Mouse (Mus musculus) thymus, postnatal 4 days (tissue): ENCODE results near the gene Kank1.

ENCODE experiments used
- DNase-seq: peaks from one replicate; pipeline ENCODE4 v3.0.0; 2021

The Kank1 gene

DNA sequence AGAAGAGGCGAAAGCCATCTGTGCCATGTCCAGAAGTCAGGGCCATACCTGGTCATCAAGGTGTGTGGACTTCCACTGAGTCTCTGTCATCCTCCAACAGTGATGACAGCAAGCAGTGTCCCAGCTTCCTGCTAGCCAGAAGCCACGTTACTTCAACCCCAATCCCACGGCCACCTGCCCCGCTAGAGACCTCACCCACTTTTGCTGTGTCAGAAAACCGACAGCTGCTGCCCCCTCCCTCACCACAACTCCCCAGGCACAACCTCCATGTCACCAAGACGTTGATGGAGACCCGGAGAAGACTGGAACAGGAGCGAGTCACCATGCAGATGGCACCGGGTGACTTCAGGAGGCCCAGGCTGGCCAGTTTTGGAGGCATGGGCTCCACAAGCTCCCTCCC, 172.5 kb downstream of the Kank1 start:
- no peak for DNase-seq

DNA sequence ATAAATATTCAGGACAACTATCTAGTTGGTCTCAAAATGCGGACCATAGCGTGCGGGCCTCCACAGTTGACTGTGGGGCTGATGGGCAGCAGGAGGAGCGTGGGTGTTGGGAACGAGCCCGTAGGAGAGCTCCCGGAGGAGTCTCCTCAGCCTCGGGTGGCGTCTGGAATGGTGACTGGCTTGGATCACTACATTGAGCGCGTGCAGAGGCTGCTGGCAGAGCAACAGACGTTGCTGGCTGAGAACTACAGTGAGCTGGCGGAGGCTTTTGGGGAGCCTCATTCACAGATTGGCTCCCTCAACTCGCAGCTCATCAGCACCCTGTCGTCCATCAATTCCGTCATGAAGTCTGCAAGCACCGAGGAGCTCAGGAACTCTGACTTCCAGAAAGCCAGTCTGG, 174.6 kb downstream of the Kank1 start:
- DNase-seq = no peak

- DNase-seq = no peak
Measured at GRCm38 (mm10) chr19:25415448-25415847, 178.7 kb downstream of the Kank1 start.

- DNase-seq = no peak
Measured at GRCm38 (mm10) chr19:25417671-25418070, 180.9 kb downstream of the Kank1 start.

DNA sequence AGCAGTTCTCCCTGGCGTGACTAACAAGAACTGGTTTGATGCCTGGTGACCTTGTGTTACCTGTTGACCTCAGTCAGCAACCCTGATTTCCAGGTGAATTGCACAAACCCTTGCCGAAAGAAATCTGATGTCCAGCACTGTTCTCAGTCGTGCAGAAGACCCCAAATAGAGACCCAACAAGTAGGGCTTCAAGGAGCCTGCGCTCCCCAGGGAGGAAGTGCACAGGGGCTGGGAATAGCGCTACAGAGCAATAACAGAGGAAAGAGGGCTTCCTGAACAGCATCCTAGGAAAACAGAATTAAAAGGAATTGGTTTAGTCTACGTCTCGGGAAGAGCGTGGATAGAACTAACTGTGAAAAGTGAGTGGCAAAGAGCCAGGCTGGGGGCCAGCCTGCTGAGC, 183.2 kb downstream of the Kank1 start:
- DNase-seq = no peak

- no peak for DNase-seq
Measured at GRCm38 (mm10) chr19:25422096-25422495, 185.3 kb downstream of the Kank1 start.

DNA sequence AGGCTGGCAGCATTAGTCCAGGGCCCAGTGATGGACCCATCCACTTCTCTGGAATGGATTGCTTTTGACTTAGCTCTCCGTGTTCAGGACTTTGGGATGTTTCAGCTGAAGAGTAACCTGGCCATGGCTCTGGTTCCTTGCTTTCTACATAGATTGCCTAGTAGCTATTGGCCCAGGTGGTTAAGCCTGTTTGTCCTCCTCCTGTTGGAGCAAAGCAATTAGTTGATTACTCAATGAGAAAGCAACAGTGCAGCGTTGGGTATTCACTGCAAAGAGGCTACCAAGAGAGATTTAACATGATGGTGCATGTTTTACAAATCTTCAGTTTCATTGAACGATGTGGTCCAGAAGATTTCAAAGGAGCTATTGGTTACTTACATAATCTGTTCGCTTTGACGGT, 186.6 kb downstream of the Kank1 start:
- no peak for DNase-seq

DNA sequence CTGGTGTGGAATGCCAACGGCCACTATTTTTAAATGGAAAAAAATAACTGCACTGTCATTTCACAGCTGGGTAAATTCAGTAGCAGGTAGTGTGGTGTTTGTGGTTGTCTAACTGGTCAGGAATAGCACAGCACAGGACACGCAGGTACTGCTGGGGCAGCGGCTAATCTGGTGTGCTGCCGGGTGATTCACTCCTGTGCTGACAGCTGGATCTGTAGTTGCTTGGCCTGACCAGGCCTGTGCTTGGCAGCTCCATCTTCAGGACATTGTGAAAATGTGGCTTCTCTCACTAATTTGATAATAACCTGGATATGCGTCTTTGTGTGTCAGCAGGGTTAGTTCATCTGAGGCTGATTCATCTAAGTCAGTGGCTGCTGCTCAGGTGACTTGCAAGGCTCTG, 189.7 kb downstream of the Kank1 start:
- DNase-seq = no peak

GRCm38 (mm10) chr19:25427886-25428285, 191.1 kb downstream of the Kank1 start:
- no peak for DNase-seq

DNA sequence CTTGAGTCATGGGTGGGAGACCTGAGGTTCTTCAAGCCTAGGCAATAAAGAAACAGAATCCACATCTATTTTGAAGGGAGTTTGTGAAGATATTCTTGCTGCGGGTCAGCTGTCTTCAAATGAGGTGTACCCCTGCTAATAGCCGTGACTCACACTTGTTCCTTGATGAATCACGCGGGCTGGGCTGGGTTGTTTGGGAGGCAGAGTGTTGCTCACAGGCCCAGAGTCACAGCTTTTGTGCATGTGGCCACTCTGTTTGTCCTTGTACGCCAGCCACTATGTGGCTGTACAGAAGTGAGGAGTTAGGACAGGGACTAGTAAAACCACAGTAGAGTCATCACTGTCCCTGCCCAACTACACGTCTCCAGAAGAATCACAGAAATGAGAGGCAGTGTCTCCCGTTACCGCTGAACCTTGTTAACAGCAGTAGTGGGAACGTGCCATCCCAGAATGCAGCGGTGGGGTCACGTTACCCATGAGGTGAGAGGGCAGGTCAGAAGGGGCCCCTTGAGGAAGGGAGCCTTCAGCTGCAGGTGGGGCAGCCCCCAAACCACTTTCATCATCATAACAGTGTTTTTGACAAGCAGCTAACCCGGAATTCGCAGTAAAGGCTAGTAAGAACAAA, 191.7 kb downstream of the Kank1 start:
- no peak for DNase-seq

- no peak for DNase-seq
Measured at GRCm38 (mm10) chr19:25431431-25431830, 194.7 kb downstream of the Kank1 start.

GRCm38 (mm10) chr19:25431909-25432308, 195.1 kb downstream of the Kank1 start:
- DNase-seq = no peak

- DNase-seq = no peak
Measured at GRCm38 (mm10) chr19:25433169-25433690, 196.5 kb downstream of the Kank1 start.

DNA sequence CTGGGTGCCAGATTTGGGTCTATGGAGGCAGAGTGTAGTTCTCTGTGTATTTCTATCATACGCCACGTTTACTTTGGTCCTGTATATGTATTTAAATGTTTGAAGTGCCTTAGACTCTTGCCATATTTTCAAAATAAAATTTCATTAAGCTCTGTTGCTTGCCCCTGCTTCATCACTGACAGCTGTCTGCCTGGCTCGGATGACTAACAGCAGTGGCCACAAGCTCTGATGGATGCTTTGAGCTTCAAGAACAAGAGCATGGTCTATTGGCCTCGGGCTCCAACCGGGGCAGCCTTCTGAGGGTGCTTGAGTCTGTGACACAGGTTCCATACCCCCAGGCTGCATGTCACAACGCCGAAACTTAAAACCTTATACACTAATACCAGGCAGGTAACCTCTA, 197.6 kb downstream of the Kank1 start:
- DNase-seq = no peak

GRCm38 (mm10) chr19:25434795-25435194, 198.0 kb downstream of the Kank1 start:
- no peak for DNase-seq

DNA sequence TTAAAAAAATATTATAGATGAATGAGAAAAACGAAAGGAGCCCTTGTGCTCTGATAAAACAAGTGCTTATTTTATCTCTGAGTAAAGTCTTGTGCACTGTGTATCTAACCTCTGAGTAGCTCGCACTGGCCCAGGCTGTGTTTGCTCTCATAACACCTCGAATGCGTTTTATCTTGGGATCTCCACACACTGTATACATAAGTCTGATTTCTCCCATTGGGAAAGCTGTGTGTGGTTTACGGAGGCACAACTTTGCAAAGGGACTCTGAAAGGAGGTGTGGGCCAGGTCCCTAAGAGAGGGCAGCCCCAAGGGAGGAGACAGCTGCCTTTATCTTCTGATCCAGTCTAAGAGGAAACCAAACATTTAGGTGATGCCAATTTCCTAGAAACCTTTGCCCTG, 198.6 kb downstream of the Kank1 start:
- no peak for DNase-seq

GRCm38 (mm10) chr19:25436175-25436574, 199.4 kb downstream of the Kank1 start:
- DNase-seq = no peak

- no peak for DNase-seq
Measured at GRCm38 (mm10) chr19:25436789-25437650, 200.2 kb downstream of the Kank1 start.

DNA sequence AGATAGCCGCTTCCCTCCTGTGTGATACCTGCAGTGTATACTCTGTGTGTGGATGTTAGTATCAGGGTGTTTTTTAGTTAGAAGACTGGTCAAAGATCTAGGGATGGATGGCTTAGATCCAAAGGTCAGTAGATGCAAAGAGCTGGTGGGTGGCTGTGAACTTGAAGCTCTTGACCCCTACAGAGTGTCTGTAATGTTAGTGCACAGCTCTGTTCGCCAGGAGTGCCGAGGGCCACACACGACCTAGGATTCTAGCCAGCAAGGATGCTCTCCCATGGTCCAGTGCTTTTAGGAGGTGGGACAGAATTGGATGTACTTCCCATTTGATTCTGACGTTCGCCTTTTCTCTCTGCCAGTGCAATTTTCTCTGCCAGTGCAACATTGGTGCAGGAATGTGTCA, 201.5 kb downstream of the Kank1 start:
- DNase-seq = no peak

- no peak for DNase-seq
Measured at GRCm38 (mm10) chr19:25439807-25440206, 203.0 kb downstream of the Kank1 start.

DNA sequence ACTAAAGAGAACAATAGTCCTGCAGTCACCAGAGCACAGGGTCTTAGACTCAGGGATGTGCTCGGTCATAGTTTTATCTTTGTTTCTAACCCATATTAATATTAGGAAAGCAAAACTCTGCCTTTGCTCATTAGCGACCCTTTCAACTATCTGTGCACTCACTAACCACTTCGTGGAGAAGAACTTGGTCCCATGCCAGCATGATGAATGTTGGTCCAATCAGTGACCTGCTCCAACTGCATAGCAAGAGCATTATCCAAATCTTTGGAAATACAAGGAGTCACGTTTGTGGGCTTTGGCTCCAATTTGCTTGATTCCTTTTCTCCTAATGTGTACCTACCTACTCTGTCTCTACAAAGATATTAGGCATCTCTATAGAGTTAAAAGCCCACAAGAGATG, 204.0 kb downstream of the Kank1 start:
- DNase-seq = no peak

DNA sequence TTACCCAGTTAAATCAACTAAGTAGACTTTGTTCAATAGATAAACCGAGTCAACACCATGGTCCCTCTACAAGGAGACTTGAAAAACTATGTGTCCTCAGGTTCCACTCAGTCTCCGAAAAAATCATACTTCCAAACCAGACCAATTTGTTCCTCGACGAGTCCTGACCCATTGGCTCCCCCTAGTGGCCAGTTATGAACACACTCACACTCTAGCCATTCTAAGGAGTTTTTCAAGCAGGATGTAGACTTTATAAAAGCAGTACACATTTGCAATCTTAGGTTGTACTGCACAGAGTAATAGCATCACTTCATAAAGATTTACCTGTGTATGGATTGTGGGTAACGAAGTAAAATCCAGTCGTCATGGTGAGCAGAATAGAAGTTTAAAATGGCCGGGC, 208.3 kb downstream of the Kank1 start:
- peak; percentile 78 for DNase-seq

DNA sequence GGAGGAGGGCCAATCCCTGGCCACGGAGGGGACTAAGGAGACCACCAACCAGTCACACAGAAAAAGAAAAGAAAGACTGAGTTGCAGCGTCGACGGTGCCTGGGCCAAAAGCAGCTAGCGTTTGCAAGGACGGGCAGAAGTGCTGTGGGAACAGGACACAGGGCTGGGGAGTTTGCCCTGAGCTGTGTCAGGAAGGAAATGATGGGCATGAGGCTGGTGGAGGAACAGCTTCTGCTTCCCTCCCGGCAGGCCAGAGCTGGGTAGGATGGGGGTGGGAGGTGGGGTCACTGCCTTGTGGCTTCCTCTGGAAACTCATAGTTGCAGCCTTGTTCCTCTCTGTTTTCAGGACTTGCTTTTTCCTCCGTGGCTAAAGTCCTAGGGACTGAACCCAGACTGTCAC, 209.1 kb downstream of the Kank1 start:
- DNase-seq = no peak

GRCm38 (mm10) chr19:25446683-25447082, 209.9 kb downstream of the Kank1 start:
- DNase-seq = no peak
